Mouse (Mus musculus): ENCODE measurements around the gene Bcl2l15.
"Not testable (repeated sequence)": the region's sequence is repeated elsewhere in the genome, so short reads cannot be mapped to it uniquely, and the experiment has no call there.

DNA sequence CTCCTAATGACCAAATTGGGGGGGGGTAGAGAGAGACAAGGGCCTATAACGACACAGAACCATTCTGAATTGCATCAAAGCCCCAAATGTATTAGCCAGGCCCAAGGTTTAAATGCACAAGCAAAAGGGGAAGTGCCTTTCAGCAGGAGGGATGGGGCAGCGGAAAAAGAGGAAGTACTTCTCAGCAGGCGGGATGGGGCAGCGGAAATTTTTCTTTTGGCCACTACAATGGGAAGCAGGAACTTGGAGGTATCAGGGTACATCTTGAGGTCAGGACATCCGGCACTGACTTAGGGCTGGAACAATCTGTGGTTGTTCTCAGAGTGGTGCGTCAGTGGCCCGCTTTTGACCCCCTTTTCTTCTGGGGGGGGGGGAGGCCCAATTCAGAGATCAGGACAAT is 8.5 kb downstream of the Bcl2l15 start:
- not testable (repeated sequence) for TF ChIP-seq POLR2A, CTCF (IDR thresholded peaks at IDR 0.05; ENCODE audit: extremely low read depth, insufficient read depth, low read length)
